Mouse (Mus musculus) gastrocnemius, adult 2 months (tissue): ENCODE results near the gene Aurkaip1. TPM values are rescaled to one million over a fixed set of nuclear protein-coding genes. Genes with fewer than 3 reads are reported as not detected.

Experiments
- DNase-seq: peaks from one replicate; pipeline ENCODE4 v3.0.0; 2022
- H3K27ac ChIP-seq: fragments of 200-600 bp; 2 replicates; pipeline ENCODE4 v1.8.1; 2022; ENCODE audit warnings: mild to moderate bottlenecking
- H3K4me3 ChIP-seq: fragments of 200-600 bp; 2 replicates; pipeline ENCODE4 v1.8.1; 2022; ENCODE audit warnings: mild to moderate bottlenecking, moderate library complexity
- CTCF ChIP-seq: fragments of 200-600 bp; IDR thresholded peaks from 2 replicates; pipeline ENCODE4 v1.8.1; 2022; ENCODE audit warnings: antibody characterized with exemption, mild to moderate bottlenecking, moderate library complexity
- intact Hi-C: fragments of 180-260 bp; cut with DNase I; formaldehyde crosslinking; loops from one replicate; pipeline ENCODE4 v1.15.1; 2025
- total RNA-seq, 2 experiments: library from RNA; stranded (reverse); gene quantifications; 2 replicates each; pipeline ENCODE4 v1.2.3; 2021

Aurkaip1 gene
- total RNA-seq, 2 experiments from 2014 or later = 74.0 to 89.8 TPM

DNA sequence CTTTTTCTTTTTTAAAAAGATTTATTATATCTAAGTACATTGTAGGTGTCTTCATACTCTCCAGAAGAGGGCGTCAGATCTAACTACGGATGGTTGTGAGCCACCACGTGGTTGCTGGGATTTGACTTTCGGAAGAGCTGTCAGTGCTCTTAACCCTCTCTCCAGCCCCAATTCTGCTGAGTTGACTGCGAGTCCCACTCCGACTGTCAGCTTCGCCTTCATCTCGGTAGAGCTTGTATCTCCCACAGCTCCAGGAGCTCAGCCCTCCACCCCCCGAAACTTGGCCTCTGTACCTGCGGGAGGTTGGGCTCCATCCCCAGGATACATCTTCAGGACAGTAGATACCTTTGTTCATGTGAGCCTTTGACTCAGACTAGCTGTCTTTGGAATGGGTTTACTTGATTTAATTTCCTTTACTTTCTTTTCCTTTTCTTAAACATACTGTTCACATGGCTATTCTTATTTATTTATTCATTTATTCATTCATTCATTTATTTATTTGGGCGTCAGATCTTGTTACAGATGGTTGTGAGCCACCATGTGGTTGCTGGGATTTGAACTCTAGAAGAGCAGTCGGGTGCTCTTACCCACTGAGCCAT lies 28.2 kb upstream of the Aurkaip1 start, which contains the start of gene Mrpl20:
Gene Mrpl20, plus strand, starts transcription at position 138 of the 599 bp plus-strand sequence.
- no peak for DNase-seq
- intact Hi-C loops = no loop called here
- peak within 1 kb of the TSS; percentile 91 for H3K27ac ChIP-seq
- peak within 1 kb of the TSS; percentile 88 for H3K4me3 ChIP-seq
- peak; percentile 27 for TF ChIP-seq CTCF

GRCm38 (mm10) chr4:155803340-155804041 lies 27.6 kb upstream of the Aurkaip1 start:
- intact Hi-C loops = no loop called here
- peak; percentile 98 for DNase-seq
- TF ChIP-seq CTCF = 0 out of 2 replicates have a peak, but pooled peaks have one; percentile 1
- Histone ChIP-seq H3K4me3 (peak overlapping the region; percentile 88), H3K27ac (peak overlapping the region; percentile 91)

DNA sequence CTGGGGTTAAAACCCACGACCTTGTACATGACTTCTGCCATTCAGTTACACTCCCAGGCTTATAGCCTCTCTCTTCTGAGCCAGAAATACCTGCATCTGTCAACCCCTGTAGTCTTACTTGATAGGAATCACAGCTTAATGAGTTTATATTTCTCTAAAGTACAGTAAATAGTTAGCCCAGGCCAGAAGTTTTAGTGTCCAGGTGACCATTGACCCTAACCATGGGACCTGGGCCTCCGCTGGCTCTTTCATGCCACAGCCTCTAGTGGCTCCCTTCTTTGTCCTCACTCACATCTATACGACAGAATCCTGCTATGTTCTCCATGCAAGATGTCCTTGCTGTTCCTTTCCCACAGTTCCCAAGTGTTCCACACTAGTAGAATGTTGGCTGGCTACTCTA lies 23.2 kb upstream of the Aurkaip1 start:
- no peak for DNase-seq
- no peak overlapping the region for H3K4me3 ChIP-seq
- no peak overlapping the region for H3K27ac ChIP-seq
- intact Hi-C loops = no loop called here
- TF ChIP-seq CTCF = no peak

- DNase-seq = peak; percentile 96
- Histone ChIP-seq H3K27ac (peak within 1 kb of the TSS; percentile 99), H3K4me3 (peak within 1 kb of the TSS; percentile 80)
- no peak for TF ChIP-seq CTCF
- intact Hi-C loops = no loop called here
Measured at GRCm38 (mm10) chr4:155811929-155812664, 19.0 kb upstream of the Aurkaip1 start, which contains the start of gene Ccnl2. Ccnl2 (plus strand) TSS chr4:155812489.

DNA sequence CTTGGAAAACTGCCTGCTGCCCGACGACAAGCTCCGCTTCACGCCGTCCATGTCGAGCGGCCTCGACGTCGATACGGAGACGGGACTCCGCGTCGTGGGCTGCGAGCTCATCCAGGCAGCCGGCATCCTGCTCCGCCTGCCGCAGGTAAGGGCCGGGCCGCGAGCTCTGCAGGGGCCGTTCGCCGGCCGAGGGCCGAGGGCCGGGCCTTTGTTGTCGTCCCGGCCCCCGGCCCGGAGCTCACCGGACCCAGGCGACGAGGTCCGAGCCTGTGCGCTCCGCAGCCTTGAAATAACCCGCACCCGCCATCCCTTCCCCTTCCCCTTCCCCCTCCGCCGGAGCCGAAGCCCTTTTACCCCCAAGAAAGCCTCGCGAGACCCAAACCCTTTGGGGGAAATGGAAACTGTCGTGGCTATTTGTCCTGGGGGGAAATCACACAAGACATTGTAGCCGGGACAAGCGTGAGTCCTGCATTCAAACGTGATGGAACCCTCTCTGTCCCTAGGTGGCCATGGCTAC lies 18.3 kb upstream of the Aurkaip1 start:
- no peak for DNase-seq
- Histone ChIP-seq H3K4me3 (peak overlapping the region; percentile 80), H3K27ac (peak overlapping the region; percentile 99)
- intact Hi-C loops = loop anchor here (1.0 kb wide), 1 partner anchor 18 kb away; no protein-coding TSS in a partner anchor
- no peak for TF ChIP-seq CTCF

DNA sequence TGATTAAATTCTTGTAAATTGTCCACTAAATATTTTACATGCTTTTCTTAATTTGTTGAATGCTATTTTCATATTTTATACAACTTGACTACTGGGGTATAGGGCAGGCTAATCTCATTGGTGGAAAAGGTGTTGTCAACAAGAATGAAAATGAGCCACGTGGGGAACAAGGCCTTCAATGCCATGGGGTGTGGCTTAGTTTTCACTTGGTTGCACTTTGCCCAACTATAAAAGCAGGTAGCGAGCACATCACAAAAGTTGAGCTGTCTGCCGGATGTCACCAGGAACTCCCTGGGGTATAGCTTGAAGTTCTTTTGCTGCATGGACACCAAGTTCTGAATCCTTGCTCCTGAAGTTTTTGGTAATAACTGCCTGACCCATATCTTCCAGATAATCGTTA lies 13.5 kb upstream of the Aurkaip1 start:
- H3K4me3 ChIP-seq = no peak overlapping the region
- no peak overlapping the region for H3K27ac ChIP-seq
- intact Hi-C loops = no loop called here
- DNase-seq = no peak
- TF ChIP-seq CTCF = no peak

DNA sequence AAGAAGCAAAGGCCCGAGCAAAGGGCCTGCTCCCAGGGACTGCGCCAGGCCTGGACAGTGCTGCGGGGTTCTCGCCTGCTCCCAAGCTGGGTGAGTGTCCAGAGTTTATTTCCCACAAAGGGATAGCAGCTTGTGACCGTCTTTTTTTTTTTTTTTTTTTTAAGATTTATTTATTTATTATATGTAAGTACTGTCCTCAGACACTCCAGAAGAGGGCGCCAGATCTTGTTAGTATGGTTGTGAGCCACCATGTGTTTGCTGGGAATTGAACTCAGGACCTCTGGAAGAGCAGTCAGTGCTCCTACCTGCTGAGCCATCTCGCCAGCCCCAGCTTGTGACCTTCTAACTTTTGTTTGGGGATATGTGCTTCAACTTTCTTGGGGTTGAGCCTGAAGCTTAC lies 10.0 kb upstream of the Aurkaip1 start:
- intact Hi-C loops = no loop called here
- no peak for DNase-seq
- Histone ChIP-seq H3K4me3 (no peak overlapping the region), H3K27ac (no peak overlapping the region)
- TF ChIP-seq CTCF = peak; percentile 51

DNA sequence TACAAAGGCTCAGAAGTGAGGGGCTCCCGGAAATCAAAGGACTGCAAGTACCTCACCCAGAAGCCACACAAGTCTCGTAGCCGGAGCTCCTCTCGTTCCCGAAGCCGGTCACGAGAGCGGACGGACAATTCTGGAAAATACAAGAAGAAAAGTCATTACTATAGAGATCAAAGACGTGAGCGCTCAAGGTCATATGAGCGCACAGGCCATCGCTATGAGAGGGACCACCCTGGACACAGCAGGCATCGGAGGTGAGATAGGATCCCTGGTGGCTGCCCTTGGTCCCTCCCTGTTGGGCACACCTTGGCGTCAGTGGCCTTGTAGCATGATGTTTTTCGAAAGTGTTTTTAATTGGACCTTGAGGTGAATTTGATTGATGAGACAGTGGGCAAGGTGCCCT lies 7.6 kb upstream of the Aurkaip1 start:
- DNase-seq = no peak
- TF ChIP-seq CTCF = no peak
- intact Hi-C loops = no loop called here
- Histone ChIP-seq H3K27ac (no peak overlapping the region), H3K4me3 (no peak overlapping the region)

- intact Hi-C loops = loop anchor here (1.0 to 10.0 kb wide), 2 partner anchors 17 to 115 kb away; partner anchors contain the start of gene Ube2j2
Measured at GRCm38 (mm10) chr4:155829866-155830265, 1.2 kb upstream of the Aurkaip1 start.

DNA sequence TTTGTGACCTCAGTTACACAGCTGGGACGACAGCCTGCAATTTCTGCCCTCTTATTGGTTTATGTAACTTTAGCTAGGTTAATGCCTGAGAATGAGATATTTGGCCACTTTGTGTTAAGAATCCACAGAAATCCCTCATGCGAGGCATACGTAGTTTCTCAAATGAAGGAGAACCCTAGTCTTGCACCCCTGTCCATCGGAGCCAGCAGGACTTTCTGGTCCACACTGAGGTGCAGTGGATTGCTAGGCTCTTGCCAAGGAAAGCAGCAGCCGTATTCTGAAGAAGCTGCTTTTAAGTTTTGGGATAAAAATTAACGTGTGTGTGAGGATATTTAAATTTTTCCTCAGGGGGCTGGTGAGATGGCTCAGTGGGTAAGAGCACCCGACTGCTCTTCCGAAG lies 476 bp upstream of the Aurkaip1 start:
- H3K27ac ChIP-seq = peak overlapping the region; percentile 89
- no peak for TF ChIP-seq CTCF
- DNase-seq = no peak
- H3K4me3 ChIP-seq = peak overlapping the region; percentile 94
- intact Hi-C loops = loop anchor here (1.0 to 10.0 kb wide), 2 partner anchors 17 to 114 kb away; partner anchors contain the start of gene Ube2j2

More at GRCm38 (mm10) chr4:155829866-155830265, 1.2 kb upstream of the Aurkaip1 start:
- Histone ChIP-seq H3K4me3 (no peak overlapping the region), H3K27ac (no peak overlapping the region)
- no peak for DNase-seq
- TF ChIP-seq CTCF = no peak

- H3K4me3 ChIP-seq = peak overlapping the region; percentile 94
- intact Hi-C loops = loop anchor here (2.0 to 10.0 kb wide), 2 partner anchors 15 to 113 kb away; partner anchors contain the start of genes Dvl1 and Ube2j2
Measured at GRCm38 (mm10) chr4:155831831-155832230, 759 bp downstream of the Aurkaip1 start.

GRCm38 (mm10) chr4:155832321-155832720 lies 1.2 kb downstream of the Aurkaip1 start:
- H3K4me3 ChIP-seq = peak overlapping the region; percentile 94
- TF ChIP-seq CTCF = no peak
- H3K27ac ChIP-seq = peak overlapping the region; percentile 89
- intact Hi-C loops = loop anchor here (2.0 to 10.0 kb wide), 2 partner anchors 14 to 112 kb away; partner anchors contain the start of genes Dvl1 and Ube2j2
- no peak for DNase-seq

More at GRCm38 (mm10) chr4:155831831-155832230, 759 bp downstream of the Aurkaip1 start:
- peak overlapping the region; percentile 89 for H3K27ac ChIP-seq
- no peak for TF ChIP-seq CTCF
- no peak for DNase-seq
